Mouse (Mus musculus) splenic B cell, adult 2 months (primary cell): ENCODE results near the gene Mapk1.
A peak's percentile ranks its signal among the peaks of the same experiment; 100 is the strongest.

Experiments used
- DNase-seq: peaks from one replicate; pipeline ENCODE4 v3.0.0-alpha.2; 2011; ENCODE audit warnings: low read depth, low spot score
- H3K27me3 ChIP-seq: 2 replicates; pipeline ENCODE4 v1.6.1; 2012; ENCODE audit warnings: mild to moderate bottlenecking, low read length, moderate library complexity, mixed read lengths; ENCODE audit not compliant: control insufficient read depth, poor library complexity, insufficient read depth, severe bottlenecking
- H3K36me3 ChIP-seq: 2 replicates; pipeline ENCODE4 v1.6.1; 2012; ENCODE audit warnings: mild to moderate bottlenecking, low read length, moderate library complexity, mixed read lengths; ENCODE audit not compliant: control insufficient read depth, poor library complexity, insufficient read depth, severe bottlenecking

Mapk1 gene

DNA sequence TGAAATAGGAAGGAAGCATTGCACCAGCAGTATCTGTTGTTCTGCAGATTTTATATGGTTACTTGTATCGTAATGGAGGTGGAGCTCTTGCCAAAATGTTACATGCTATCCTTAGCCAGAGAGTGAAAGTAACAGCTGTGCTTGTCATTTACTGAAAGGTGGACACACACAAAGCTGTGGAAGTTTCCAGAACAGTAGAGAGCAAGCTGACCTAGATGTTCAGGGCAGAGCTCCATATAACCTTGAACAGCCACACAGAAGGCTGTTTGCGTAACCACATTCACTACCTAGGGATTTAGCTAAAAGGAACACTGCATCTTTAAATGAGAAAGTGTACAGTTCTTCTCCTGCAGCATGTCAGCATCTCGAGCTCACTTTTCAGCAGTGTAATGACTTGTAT is 61.1 kb downstream of the Mapk1 start:
- Histone ChIP-seq H3K27me3 (no peaks in the 10 kb centered on the region), H3K36me3 (peaks cover 25% of the 10 kb centered on the region)
- DNase-seq = no peak

DNA sequence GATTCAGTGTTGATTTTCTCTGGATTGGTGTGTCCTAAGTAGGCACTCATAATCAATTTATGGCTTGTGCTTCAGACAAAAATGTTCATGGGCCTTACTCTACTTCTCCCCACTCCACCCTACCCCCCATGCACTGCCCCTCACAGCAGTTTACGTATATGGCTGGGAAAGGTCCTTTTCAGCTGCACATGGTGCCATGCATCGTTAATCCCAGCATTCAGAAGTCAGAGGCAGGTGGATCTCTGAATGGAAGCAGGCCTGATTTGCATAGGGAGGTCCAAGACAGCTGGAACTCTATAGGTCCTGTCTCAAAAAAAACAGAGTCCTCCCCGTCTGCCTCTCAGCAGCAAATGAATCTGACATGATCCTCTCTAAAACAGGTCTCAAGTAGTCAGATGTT is 62.1 kb downstream of the Mapk1 start:
- DNase-seq = no peak
- Histone ChIP-seq H3K27me3 (no peaks in the 10 kb centered on the region), H3K36me3 (peaks cover 21% of the 10 kb centered on the region)

DNA sequence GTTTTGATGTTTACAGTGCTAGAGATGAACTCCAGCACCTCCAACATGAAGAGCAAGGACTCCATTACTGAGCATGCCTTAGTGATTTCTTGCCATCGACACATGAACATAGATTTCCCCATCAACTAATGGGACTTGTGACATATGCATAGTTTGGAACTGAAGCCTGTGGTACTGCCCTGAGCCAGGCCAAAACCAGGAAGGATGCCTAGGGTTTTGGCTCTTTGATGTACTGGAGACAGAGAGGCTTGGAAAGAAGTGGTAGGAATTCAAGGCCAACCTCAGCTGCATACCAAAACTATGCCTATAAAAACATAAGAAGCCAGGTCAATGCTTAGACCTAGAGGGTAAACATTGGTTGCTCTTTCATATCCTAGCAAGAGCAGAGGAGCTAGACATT is 66.7 kb downstream of the Mapk1 start:
- Histone ChIP-seq H3K27me3 (no peaks in the 10 kb centered on the region), H3K36me3 (peaks cover 13% of the 10 kb centered on the region)
- no peak for DNase-seq

DNA sequence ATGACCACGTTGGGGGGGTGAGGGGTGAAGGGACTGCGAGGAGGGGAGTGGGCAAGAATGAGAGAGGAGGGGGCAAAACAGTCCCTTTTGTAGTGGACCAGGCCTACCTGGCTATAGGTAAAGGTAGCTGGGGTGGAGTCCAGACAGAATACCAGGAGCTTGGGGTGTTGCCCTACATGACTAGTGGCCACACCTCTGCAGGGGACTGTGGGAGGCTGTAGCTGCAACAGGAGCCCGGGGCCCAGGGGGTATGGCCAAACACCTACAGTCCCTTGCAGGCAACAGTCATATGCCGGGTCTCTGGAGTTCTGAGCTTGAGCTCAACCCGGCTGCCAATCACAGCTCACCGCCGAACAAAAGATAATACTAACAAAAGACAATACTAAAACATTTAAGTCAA is 68.9 kb downstream of the Mapk1 start:
- DNase-seq = no peak
- H3K36me3 ChIP-seq = peaks cover 6% of the 10 kb centered on the region

DNA sequence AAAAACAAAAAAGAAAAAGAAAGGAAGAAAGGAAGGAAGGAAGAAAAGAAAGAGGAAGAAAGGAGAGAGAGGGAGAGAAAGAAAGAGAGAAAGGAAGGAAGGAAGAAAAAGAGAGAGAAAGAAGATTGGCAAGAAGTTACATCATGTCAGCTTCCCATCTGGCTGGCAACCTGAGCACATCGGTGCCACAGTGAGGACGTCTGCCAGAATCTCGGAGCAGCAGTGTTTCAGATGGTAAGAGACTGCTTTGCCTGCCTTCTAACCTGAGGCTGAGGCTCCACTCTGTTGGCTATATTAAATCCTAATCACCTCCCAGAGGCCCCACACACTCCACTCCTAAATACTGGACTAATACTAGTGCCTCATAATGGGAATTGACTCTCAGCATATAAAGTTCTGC is 70.7 kb downstream of the Mapk1 start:
- Histone ChIP-seq H3K36me3 (no peaks in the 10 kb centered on the region), H3K27me3 (no peaks in the 10 kb centered on the region)
- DNase-seq = no peak

More for the DNA sequence above, 68.9 kb downstream of the Mapk1 start:
- no peaks in the 10 kb centered on the region for H3K27me3 ChIP-seq

DNA sequence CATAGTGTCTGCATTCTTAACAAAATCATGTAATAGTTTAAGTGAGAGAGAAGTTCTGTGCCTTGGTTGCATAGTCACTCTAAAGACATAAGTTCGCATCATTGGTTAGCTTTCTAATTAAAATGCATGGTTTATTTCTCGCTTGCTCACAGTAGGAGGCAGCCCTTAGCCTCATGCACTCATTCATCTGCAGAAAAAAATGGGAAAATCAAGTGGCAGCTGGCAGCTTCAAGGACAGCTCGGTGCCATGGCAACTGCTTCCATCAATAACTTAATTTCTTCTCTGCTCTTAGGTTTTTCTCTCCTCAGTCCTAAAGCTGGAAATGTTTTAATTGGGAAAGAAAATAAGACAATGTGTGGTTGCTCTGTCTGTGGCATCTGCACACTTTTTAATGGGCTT is 72.4 kb downstream of the Mapk1 start:
- no peaks in the 10 kb centered on the region for H3K27me3 ChIP-seq
- DNase-seq = no peak
- no peaks in the 10 kb centered on the region for H3K36me3 ChIP-seq

DNA sequence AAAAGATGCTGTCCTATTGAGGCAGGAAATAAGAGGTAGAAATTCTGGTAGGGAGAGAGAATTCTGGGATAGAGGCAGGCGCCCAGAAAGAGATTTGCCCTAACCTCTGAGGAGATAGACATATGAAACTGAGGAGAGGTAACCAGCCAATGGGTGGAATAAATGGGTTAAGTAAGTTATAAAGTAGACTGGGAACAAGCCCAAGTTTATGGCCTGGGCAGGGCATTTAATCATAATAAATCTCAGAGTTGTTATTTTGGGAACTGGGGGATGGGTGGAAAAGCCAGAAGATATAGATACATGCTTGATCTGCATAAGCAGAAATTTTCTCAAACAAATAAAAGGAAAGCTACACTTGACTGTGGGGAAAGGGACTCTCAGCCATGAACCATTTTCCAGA is 79.2 kb downstream of the Mapk1 start:
- no peak for DNase-seq
- Histone ChIP-seq H3K36me3 (no peaks in the 10 kb centered on the region), H3K27me3 (no peaks in the 10 kb centered on the region)

DNA sequence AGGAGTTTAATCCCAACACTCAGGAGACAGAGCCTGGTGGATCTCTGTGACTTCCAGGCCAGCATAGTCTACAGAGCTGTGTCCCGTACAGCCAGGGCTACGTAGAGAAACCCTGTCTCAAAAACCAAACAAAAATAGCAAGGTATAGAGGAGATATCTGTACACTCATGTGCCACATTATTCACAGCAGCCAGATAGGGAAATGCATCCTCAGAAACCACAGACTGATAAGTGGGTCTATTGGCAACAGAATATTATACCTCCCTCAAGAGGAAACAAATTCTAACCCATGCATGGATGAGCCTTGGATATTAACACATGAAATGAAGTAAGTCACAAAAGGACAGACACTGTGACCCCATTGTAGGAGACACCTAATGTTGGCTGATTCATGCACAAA is 84.4 kb downstream of the Mapk1 start:
- no peaks in the 10 kb centered on the region for H3K27me3 ChIP-seq
- DNase-seq = no peak
- H3K36me3 ChIP-seq = no peaks in the 10 kb centered on the region

DNA sequence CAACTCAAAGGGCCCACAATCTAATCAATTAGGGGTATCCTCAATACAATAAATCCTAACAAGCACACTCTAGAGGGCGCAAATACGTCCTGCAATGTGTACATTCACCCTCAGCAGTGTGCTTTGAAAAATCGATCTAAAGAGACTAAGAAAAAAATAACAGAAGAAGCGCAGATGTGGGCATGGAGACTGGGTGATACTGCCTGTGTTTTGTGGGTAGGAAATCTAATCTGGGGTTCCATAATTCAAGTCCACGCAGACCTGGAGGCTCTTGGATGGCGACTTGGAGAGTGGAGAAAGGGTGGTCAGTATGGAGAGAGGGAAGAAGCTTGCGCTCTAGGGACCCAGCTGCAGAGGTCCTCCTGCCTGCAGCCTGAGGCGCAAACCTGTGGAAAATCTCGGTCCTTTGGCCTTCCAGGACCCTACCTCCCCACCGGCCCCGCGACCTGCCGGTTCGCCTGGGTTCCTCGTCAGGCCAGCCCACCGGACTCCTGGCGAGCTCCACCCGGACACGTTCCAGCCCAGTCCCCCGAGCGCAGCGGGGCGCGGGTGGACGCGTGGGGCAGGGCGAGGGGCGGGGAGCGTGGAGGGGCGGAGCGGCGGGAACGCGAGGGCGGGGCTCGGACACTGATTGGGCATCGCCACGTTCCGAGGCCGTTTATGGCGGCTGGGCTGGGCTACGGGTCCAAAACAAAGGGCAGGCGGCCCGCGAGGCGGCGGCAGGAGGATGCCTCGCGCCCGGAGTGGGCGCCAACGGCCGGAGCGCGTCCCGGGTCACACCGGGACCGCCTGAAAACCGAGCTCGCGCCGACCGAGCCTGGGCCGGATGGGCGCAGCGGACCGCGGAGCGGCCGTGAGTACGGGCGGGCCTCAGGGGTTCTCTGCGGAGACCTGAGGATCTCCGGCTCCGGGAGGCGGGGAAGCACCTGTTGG is 86.6 kb downstream of the Mapk1 start, which contains the start of gene Ypel1:
Gene Ypel1 (plus strand): TSS at position 186 of the 933 bp plus-strand sequence.
- DNase-seq = peak; percentile 72
- Histone ChIP-seq H3K36me3 (no peaks in the 10 kb centered on the region), H3K27me3 (no peaks in the 10 kb centered on the region)

DNA sequence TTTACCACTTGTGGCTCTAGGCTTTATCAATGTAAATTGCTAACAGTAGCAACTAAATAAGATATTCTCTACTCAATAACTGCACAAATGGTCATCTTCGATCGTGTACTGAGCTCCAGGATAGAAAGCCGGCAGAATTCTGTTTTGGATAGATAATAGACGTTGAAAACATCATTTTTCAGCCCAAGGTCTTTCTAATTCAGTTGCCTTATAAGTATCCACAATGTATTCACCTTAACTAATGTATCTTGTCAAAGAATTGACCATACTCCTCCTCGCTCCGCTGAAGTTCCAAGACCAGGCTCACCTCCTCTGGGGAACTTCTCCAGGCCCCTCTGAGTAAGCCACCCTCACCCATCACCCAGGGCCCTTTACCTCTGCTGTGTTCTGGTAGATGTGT is 87.5 kb downstream of the Mapk1 start:
- Histone ChIP-seq H3K36me3 (no peaks in the 10 kb centered on the region), H3K27me3 (no peaks in the 10 kb centered on the region)
- no peak for DNase-seq

DNA sequence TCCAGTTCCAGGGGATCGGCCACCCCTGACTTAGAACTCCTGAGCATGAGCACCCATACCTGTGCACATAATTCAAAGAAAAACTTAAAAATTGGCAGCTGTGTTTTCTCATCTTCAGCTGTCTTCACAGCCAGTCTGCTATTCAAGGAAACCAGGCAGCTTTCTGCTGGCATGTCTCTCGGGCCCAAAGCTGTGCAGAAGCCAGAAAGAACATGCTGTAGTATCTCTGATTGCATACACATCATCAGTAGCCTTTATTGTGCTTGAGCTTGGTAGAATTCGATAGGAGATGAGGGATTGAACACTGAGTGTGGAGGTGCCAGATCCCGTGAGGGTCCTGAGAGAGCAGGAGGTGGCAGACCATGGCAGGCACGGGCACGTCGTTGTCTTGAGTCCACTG is 89.8 kb downstream of the Mapk1 start:
- Histone ChIP-seq H3K27me3 (no peaks in the 10 kb centered on the region; the same call in 1 of the 2 replicates), H3K36me3 (no peaks in the 10 kb centered on the region)
- DNase-seq = no peak

DNA sequence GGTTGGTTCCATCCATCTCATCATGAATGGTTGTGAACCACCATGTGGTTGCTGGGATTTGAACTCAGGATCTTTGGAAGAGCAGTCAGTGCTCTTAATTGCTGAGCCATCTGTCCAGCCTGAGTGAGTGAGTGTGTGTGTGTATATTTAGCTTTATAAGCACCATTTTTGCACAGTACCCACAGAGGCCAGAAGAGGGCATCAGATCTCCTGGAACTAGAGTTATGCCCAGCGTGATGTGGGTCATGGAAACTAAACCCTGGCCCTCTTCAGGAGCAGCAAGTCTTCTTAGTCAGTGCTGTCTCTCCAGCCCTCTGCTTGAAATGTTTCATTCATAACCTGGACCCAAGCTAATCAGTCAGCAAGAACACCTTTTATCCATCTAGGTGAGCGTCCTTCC is 93.1 kb downstream of the Mapk1 start:
- no peaks in the 10 kb centered on the region; the same call in 1 of the 2 replicates for H3K27me3 ChIP-seq
- H3K36me3 ChIP-seq = no peaks in the 10 kb centered on the region
- no peak for DNase-seq

DNA sequence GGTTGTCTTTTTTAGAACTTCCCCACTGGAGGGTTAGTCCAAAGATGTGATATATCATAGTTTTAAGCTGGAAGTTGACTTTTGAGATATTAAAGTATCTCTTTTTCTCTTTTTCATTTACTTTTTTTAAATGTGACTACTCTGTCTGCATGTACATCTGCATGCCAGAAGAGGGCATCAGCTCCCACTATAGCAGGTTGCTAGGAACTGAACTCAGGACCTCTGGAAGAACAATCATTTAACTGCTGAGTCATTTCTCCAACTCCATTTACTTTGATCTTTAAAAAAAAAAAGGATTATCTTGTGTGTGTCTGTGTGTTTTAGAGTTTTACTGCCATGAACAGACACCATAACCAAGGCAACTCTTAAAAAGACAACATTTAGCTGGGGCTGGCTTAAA is 93.7 kb downstream of the Mapk1 start:
- Histone ChIP-seq H3K36me3 (no peaks in the 10 kb centered on the region), H3K27me3 (no peaks in the 10 kb centered on the region; the same call in 1 of the 2 replicates)
- DNase-seq = no peak

DNA sequence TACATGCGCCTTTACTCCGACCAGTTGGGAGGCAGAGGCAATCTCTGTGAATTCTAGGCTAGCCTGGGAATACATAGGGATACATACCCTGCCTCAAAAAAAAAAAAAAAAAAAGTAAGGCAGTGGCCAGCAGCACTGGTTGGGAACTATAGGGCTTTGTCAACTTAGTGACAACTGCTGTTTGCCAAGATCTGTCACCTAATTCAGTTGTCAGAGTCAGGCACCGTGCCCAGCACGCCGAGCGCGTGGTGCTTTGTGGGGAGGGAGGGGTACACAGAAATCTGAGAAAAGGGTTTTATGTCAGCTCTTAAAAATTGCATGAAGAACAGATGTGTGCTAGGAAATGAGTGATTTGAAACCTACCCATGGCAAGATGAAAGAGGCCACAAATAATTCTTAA is 94.9 kb downstream of the Mapk1 start:
- H3K27me3 ChIP-seq = no peaks in the 10 kb centered on the region; the same call in 1 of the 2 replicates
- no peak for DNase-seq
- no peaks in the 10 kb centered on the region for H3K36me3 ChIP-seq

DNA sequence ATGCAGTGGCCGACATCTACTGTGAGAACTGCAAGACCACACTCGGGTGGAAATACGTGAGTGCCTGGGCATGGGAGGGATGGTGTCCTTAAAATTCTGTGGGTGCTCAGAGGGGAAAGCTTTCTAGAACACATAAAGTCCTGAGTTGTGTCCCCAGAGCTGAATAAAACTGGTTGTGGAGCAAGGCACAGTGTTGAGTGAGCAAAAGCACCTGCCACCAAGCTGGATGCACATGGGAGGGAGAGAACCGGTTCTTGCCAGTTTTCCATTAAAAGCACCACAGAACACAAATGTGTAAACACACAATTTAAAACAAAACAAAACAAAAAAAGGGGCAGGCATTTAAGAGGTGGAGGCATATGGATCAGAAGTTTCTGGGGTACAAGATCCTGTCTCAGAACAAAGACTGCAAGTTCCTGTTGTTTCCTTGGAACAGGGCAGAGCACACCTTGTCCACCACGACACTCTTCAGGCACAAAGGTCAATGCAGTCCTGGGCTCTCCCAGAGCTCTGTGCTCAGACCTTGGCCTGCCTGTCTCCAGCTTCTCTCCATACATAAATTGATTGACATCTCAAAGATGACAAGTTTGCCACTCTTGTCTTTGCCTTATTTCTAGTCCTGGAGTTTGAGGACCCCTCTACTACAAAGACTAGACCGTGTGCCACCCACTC is 99.1 kb downstream of the Mapk1 start:
- H3K36me3 ChIP-seq = no peaks in the 10 kb centered on the region
- H3K27me3 ChIP-seq = no peaks in the 10 kb centered on the region
- no peak for DNase-seq
